Mouse (Mus musculus): ENCODE results near the gene Adprhl2. TPM values are rescaled to one million over a fixed set of nuclear protein-coding genes. Genes with fewer than 3 reads are reported as not detected.

Adprhl2 gene
- total and polyA plus RNA-seq, 2 experiments from 2014 or later, result 61.9 to 80.6 TPM

DNA sequence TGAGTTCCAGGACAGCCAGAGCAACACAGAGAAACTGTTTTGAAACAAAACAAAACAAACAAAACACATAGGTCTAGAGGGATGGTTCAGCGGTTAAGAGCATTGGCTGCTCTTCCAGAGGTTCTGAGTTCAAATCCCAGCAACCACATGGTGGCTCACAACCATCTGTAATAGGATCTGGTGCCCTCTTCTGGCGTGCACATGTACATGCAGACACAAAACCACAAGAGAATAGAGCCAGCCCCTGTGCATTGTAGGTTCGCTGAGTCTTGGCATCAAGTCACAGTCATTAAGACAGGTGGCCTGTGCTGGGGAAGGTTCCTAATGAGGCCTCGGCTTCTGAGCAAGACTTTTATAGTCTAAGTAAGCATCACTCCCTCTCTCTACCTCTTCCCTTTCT is 17.6 kb downstream of the Adprhl2 start:
- Histone ChIP-seq H3K36me3 (ENCODE audit: insufficient read depth, low read length) (no peaks in the 10 kb centered on the region), H3K9ac (replicated peaks; ENCODE audit: low read length, poor library complexity, severe bottlenecking) (no peak overlapping the region), H3K9me3 (ENCODE audit: low read length) (no peaks in the 10 kb centered on the region), H3K27me3 (ENCODE audit: insufficient read depth, low read length) (peaks cover 40% of the 10 kb centered on the region), H3K27ac (ENCODE audit: low read depth, low read length) (no peak overlapping the region), H3K4me1 (ENCODE audit: insufficient read depth, low read length) (peaks cover 8% of the 10 kb centered on the region; the same call in 1 of the 2 replicates), H3K4me2 (ENCODE audit: low read depth, low read length, poor library complexity, severe bottlenecking) (no peak overlapping the region), H3K4me3 (ENCODE audit: low read depth, low read length) (no peak overlapping the region)
- peak; percentile 41 for TF ChIP-seq CTCF (IDR thresholded peaks at IDR 0.05)
- no peak for DNase-seq (ENCODE audit: low spot score)
- WGBS, result 66% methylated on average over 4 of the region's 4 CpGs
- no peak for ATAC-seq (ENCODE audit: low FRiP score)

DNA sequence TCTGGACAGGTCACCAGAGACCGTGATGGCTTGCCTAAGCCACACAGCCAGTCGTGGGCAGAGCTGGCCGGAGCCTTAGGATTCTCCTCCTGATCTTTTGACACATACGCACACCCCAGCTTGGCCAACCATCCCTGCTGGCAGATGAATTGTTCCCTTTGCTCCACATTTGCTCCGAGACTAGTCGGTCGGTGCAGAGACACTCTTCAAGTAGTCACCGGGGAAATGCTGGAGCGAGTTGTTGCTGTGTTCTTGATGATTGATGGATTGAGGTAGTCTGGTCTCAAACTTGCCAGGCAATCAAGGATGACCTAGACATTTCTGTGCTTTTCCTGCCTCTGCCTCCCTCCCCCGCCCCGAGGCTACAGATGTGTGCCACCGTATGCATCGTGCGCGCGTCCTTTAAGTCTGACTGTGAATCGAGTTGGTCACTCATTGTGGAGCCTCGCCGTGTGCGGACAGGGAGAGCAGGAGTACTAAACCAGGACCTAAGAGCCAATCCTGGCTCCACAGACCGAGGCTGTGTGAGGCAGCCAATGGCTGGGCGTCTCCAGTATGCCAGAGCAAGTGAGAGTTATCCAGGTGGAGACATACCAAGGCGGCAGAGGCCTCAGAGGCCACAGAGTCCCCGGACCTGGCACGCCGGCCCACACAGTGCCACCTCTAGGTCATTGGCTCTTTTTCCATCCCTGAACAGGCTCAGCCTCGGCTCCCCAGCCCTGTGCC is 19.8 kb downstream of the Adprhl2 start:
- H3K27ac ChIP-seq (ENCODE audit: low read depth, low read length), result no peak overlapping the region
- H3K4me3 ChIP-seq (ENCODE audit: low read depth, low read length), result peak overlapping the region; percentile 30
- no peaks in the 10 kb centered on the region for H3K36me3 ChIP-seq (ENCODE audit: insufficient read depth, low read length)
- H3K9ac ChIP-seq (replicated peaks; ENCODE audit: low read length, poor library complexity, severe bottlenecking), result no peak overlapping the region
- WGBS, result 4% methylated on average over 27 of the region's 27 CpGs
- H3K4me2 ChIP-seq (ENCODE audit: low read depth, low read length, poor library complexity, severe bottlenecking), result peak overlapping the region; percentile 54
- H3K27me3 ChIP-seq (ENCODE audit: insufficient read depth, low read length), result peaks cover 50% of the 10 kb centered on the region
- TF ChIP-seq CTCF (IDR thresholded peaks at IDR 0.05), result no peak
- no peaks in the 10 kb centered on the region for H3K9me3 ChIP-seq (ENCODE audit: low read length)
- H3K4me1 ChIP-seq (ENCODE audit: insufficient read depth, low read length), result peaks cover 12% of the 10 kb centered on the region; the same call in 1 of the 2 replicates
- no peak for ATAC-seq (ENCODE audit: low FRiP score)
- no peak for DNase-seq (ENCODE audit: low spot score)

GRCm38 (mm10) chr4:126300916-126301583 is 20.5 kb downstream of the Adprhl2 start:
- 0 out of 2 replicates have a peak overlapping the region, but pooled peaks have one; percentile 29 for H3K9ac ChIP-seq (replicated peaks; ENCODE audit: low read length, poor library complexity, severe bottlenecking)
- no peak overlapping the region for H3K27ac ChIP-seq (ENCODE audit: low read depth, low read length)
- WGBS, result 2% methylated on average over 44 of the region's 50 CpGs
- peak overlapping the region; percentile 54 for H3K4me2 ChIP-seq (ENCODE audit: low read depth, low read length, poor library complexity, severe bottlenecking)
- H3K27me3 ChIP-seq (ENCODE audit: insufficient read depth, low read length), result peaks cover 52% of the 10 kb centered on the region
- no peaks in the 10 kb centered on the region for H3K9me3 ChIP-seq (ENCODE audit: low read length)
- DNase-seq (ENCODE audit: low spot score), result no peak
- peaks cover 12% of the 10 kb centered on the region; the same call in 1 of the 2 replicates for H3K4me1 ChIP-seq (ENCODE audit: insufficient read depth, low read length)
- no peak for TF ChIP-seq CTCF (IDR thresholded peaks at IDR 0.05)
- ATAC-seq (ENCODE audit: low FRiP score), result no peak
- no peaks in the 10 kb centered on the region for H3K36me3 ChIP-seq (ENCODE audit: insufficient read depth, low read length)
- peak overlapping the region; percentile 30 for H3K4me3 ChIP-seq (ENCODE audit: low read depth, low read length)

DNA sequence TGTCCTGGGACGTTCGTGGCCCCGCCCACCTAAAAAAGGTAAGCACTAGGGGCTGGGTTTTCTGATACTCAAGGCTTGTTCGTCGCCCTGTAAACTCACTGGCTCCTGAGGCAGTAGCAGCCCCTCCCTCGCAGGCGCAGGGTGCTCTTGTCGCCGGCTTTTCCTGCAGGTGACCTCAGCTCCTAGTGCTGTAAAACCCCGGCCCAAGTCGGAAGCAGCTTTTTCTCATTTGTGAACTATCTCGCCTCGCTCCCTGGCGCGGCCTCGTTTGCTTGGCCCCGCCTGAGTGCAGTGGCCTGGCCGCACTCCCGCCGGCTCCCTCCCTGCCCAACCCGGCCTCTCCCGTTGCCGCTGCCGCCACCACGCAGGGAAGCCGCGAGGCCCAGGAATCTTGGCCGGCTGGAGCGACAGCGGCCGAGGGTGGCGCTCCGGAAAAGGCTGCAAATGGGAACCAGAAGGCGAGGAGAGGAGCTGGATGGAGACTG is 24.8 kb downstream of the Adprhl2 start:
- peak overlapping the region; percentile 55 for H3K9ac ChIP-seq (replicated peaks; ENCODE audit: low read length, poor library complexity, severe bottlenecking)
- peak overlapping the region; percentile 56 for H3K4me2 ChIP-seq (ENCODE audit: low read depth, low read length, poor library complexity, severe bottlenecking)
- no peak overlapping the region for H3K27ac ChIP-seq (ENCODE audit: low read depth, low read length)
- peaks cover 12% of the 10 kb centered on the region; the same call in 1 of the 2 replicates for H3K4me1 ChIP-seq (ENCODE audit: insufficient read depth, low read length)
- WGBS, result 2% methylated on average over 34 of the region's 34 CpGs
- TF ChIP-seq CTCF (IDR thresholded peaks at IDR 0.05), result peak; percentile 20; the same call in 1 of the 2 replicates
- no peaks in the 10 kb centered on the region for H3K36me3 ChIP-seq (ENCODE audit: insufficient read depth, low read length)
- H3K27me3 ChIP-seq (ENCODE audit: insufficient read depth, low read length), result peaks cover 39% of the 10 kb centered on the region
- H3K4me3 ChIP-seq (ENCODE audit: low read depth, low read length), result peak overlapping the region; percentile 29
- 0 out of 2 replicates have a peak, but pooled peaks have one; percentile 25 for ATAC-seq (ENCODE audit: low FRiP score)
- H3K9me3 ChIP-seq (ENCODE audit: low read length), result no peaks in the 10 kb centered on the region
- peak; percentile 40 for DNase-seq (ENCODE audit: low spot score)

- no peak for DNase-seq (ENCODE audit: low spot score)
- Histone ChIP-seq H3K27ac (ENCODE audit: low read depth, low read length) (no peak overlapping the region), H3K4me2 (ENCODE audit: low read depth, low read length, poor library complexity, severe bottlenecking) (no peak overlapping the region), H3K36me3 (ENCODE audit: insufficient read depth, low read length) (no peaks in the 10 kb centered on the region), H3K27me3 (ENCODE audit: insufficient read depth, low read length) (peaks cover 33% of the 10 kb centered on the region), H3K4me3 (ENCODE audit: low read depth, low read length) (no peak overlapping the region), H3K4me1 (ENCODE audit: insufficient read depth, low read length) (peaks cover 6% of the 10 kb centered on the region; the same call in 1 of the 2 replicates), H3K9ac (replicated peaks; ENCODE audit: low read length, poor library complexity, severe bottlenecking) (no peak overlapping the region), H3K9me3 (ENCODE audit: low read length) (no peaks in the 10 kb centered on the region)
- no peak for TF ChIP-seq CTCF (IDR thresholded peaks at IDR 0.05)
- 45% methylated on average over 4 of the region's 4 CpGs for WGBS
- ATAC-seq (ENCODE audit: low FRiP score), result no peak
Observed at GRCm38 (mm10) chr4:126295937-126296336, 25.6 kb downstream of the Adprhl2 start.

GRCm38 (mm10) chr4:126295152-126295551 is 26.4 kb downstream of the Adprhl2 start:
- no peaks in the 10 kb centered on the region for H3K9me3 ChIP-seq (ENCODE audit: low read length)
- H3K4me1 ChIP-seq (ENCODE audit: insufficient read depth, low read length), result 0 out of 2 replicates have a peak, but pooled peaks cover 4% of the 10 kb centered on the region
- H3K36me3 ChIP-seq (ENCODE audit: insufficient read depth, low read length), result no peaks in the 10 kb centered on the region
- 74% methylated on average over 6 of the region's 6 CpGs for WGBS
- ATAC-seq (ENCODE audit: low FRiP score) (no peak), DNase-seq (ENCODE audit: low spot score) (no peak)
- no peak overlapping the region for H3K27ac ChIP-seq (ENCODE audit: low read depth, low read length)
- no peak overlapping the region for H3K4me3 ChIP-seq (ENCODE audit: low read depth, low read length)
- H3K27me3 ChIP-seq (ENCODE audit: insufficient read depth, low read length), result peaks cover 26% of the 10 kb centered on the region
- TF ChIP-seq CTCF (IDR thresholded peaks at IDR 0.05), result no peak
- no peak overlapping the region for H3K4me2 ChIP-seq (ENCODE audit: low read depth, low read length, poor library complexity, severe bottlenecking)
- H3K9ac ChIP-seq (replicated peaks; ENCODE audit: low read length, poor library complexity, severe bottlenecking), result no peak overlapping the region

Measured in midbrain, postnatal 0 days (tissue).